Mouse (Mus musculus) liver, embryonic 13.5 days (tissue): ENCODE results near the gene Vmn1r15. TPM values are rescaled to one million over a fixed set of nuclear protein-coding genes. Genes with fewer than 3 reads are reported as not detected.

Source experiments
- ATAC-seq: fragments of 200-750 bp; cut with Nextera tagmentation; 2 replicates; pipeline ENCODE4 v1.8.0; 2017; ENCODE audit warnings: low read depth, mild to moderate bottlenecking, moderate number of reproducible peaks, moderate library complexity
- DNase-seq: peaks from one replicate; pipeline ENCODE4 v3.0.0; 2022
- H3K27ac ChIP-seq: fragments of 300-500 bp; sonication (generic); 2 replicates; pipeline ENCODE4 v1.5.1; 2015; ENCODE audit warnings: moderate library complexity, mild to moderate bottlenecking, inconsistent platforms
- H3K27me3 ChIP-seq: fragments of 300-500 bp; sonication (generic); 2 replicates; pipeline ENCODE4 v1.6.1; 2015; ENCODE audit warnings: mild to moderate bottlenecking, inconsistent platforms
- H3K36me3 ChIP-seq: fragments of 300-500 bp; sonication (generic); 2 replicates; pipeline ENCODE4 v1.6.1; 2015; ENCODE audit warnings: mild to moderate bottlenecking, inconsistent platforms
- H3K4me1 ChIP-seq: fragments of 300-500 bp; sonication (generic); replicated peaks from 2 replicates; pipeline ENCODE4 v1.6.1; 2015; ENCODE audit warnings: inconsistent platforms
- H3K4me2 ChIP-seq: fragments of 300-500 bp; sonication (generic); 2 replicates; pipeline ENCODE4 v1.6.1; 2015; ENCODE audit warnings: inconsistent platforms, mild to moderate bottlenecking, moderate library complexity
- H3K4me3 ChIP-seq: fragments of 300-500 bp; sonication (generic); replicated peaks from 2 replicates; pipeline ENCODE4 v1.5.1; 2015; ENCODE audit warnings: mild to moderate bottlenecking, inconsistent platforms
- H3K9ac ChIP-seq: fragments of 300-500 bp; sonication (generic); 2 replicates; pipeline ENCODE4 v1.6.1; 2015; ENCODE audit warnings: mild to moderate bottlenecking, inconsistent platforms
- H3K9me3 ChIP-seq: fragments of 300-500 bp; sonication (generic); replicated peaks from 2 replicates; pipeline ENCODE4 v1.6.1; 2016; ENCODE audit warnings: inconsistent platforms
- WGBS: fragments of 180-500 bp; shearing (Covaris S2); methylation state at CpG from one replicate; pipeline ENCODE4 v1.1.7; 2015; ENCODE audit not compliant: insufficient replicate concordance; 5-methylcytosine and 5-hydroxymethylcytosine counted together
- polyA plus RNA-seq: library from polyadenylated mRNA; unstranded; fragments of >200 nt; fragmentation: Nextera tagmentation; extraction: Ambion mirVana; gene quantifications from 2 replicates; pipeline ENCODE4 v1.2.1, GENCODE M21; 2015

Gene Vmn1r15
- not detected in 2 replicates for polyA plus RNA-seq

GRCm38 (mm10) chr6:57257652-57258051 lies at the start of gene Vmn1r15:
Gene Vmn1r15, plus strand, starts transcription at chr6:57257952.
- no peak within 1 kb of the TSS for H3K9ac ChIP-seq
- H3K9me3 ChIP-seq = no peaks in the 10 kb centered on the region
- 34% methylated on average over 1 of the region's 1 CpGs for WGBS
- no peak within 1 kb of the TSS for H3K4me3 ChIP-seq
- H3K4me1 ChIP-seq = no peaks in the 10 kb centered on the region
- H3K4me2 ChIP-seq = no peak within 1 kb of the TSS
- no peak for ATAC-seq
- DNase-seq = no peak
- H3K36me3 ChIP-seq = no peaks in the 10 kb centered on the region
- no peak within 1 kb of the TSS for H3K27ac ChIP-seq
- no peaks in the 10 kb centered on the region for H3K27me3 ChIP-seq

GRCm38 (mm10) chr6:57231386-57231785 lies 26.4 kb upstream of the Vmn1r15 start, which contains the start of gene Vmn1r14:
Gene Vmn1r14, plus strand, starts transcription at chr6:57231686.
- no peak within 1 kb of the TSS for H3K27ac ChIP-seq
- WGBS = 78% methylated on average over 3 of the region's 3 CpGs

GRCm38 (mm10) chr6:57260990-57261389 lies 3.2 kb downstream of the Vmn1r15 start:
- no peak overlapping the region for H3K4me2 ChIP-seq
- no peak for ATAC-seq
- no peak overlapping the region for H3K4me3 ChIP-seq
- H3K27ac ChIP-seq = no peak overlapping the region
- WGBS = 56% methylated on average over 2 of the region's 2 CpGs
- H3K9me3 ChIP-seq = no peaks in the 10 kb centered on the region
- H3K4me1 ChIP-seq = no peaks in the 10 kb centered on the region
- no peak for DNase-seq
- H3K9ac ChIP-seq = no peak overlapping the region
- H3K27me3 ChIP-seq = no peaks in the 10 kb centered on the region
- no peaks in the 10 kb centered on the region for H3K36me3 ChIP-seq

More at GRCm38 (mm10) chr6:57231386-57231785, 26.4 kb upstream of the Vmn1r15 start, which contains the start of gene Vmn1r14:
- no peaks in the 10 kb centered on the region for H3K4me1 ChIP-seq
- H3K4me3 ChIP-seq = no peak within 1 kb of the TSS
- no peaks in the 10 kb centered on the region for H3K36me3 ChIP-seq
- ATAC-seq = no peak
- H3K4me2 ChIP-seq = no peak within 1 kb of the TSS
- H3K27me3 ChIP-seq = no peaks in the 10 kb centered on the region
- DNase-seq = no peak
- H3K9ac ChIP-seq = no peak within 1 kb of the TSS
- no peaks in the 10 kb centered on the region for H3K9me3 ChIP-seq

GRCm38 (mm10) chr6:57271881-57272280 lies 14.1 kb downstream of the Vmn1r15 start:
- H3K4me3 ChIP-seq = no peak overlapping the region
- no peak for ATAC-seq
- H3K27me3 ChIP-seq = no peaks in the 10 kb centered on the region
- no peak overlapping the region for H3K9ac ChIP-seq
- DNase-seq = no peak
- no peaks in the 10 kb centered on the region for H3K9me3 ChIP-seq
- H3K36me3 ChIP-seq = no peaks in the 10 kb centered on the region
- H3K4me1 ChIP-seq = no peaks in the 10 kb centered on the region
- H3K27ac ChIP-seq = no peak overlapping the region
- no peak overlapping the region for H3K4me2 ChIP-seq
- 50% methylated on average over 3 of the region's 3 CpGs for WGBS

- Histone ChIP-seq H3K27ac (no peak overlapping the region), H3K4me2 (no peak overlapping the region), H3K36me3 (no peaks in the 10 kb centered on the region), H3K9ac (no peak overlapping the region), H3K4me1 (no peaks in the 10 kb centered on the region), H3K9me3 (no peaks in the 10 kb centered on the region), H3K4me3 (no peak overlapping the region), H3K27me3 (no peaks in the 10 kb centered on the region)
- DNase-seq = no peak
- ATAC-seq = no peak
Observed at GRCm38 (mm10) chr6:57272517-57272916, 14.8 kb downstream of the Vmn1r15 start.

GRCm38 (mm10) chr6:57278952-57279351 lies 21.2 kb downstream of the Vmn1r15 start:
- no peak overlapping the region for H3K9ac ChIP-seq
- no peaks in the 10 kb centered on the region for H3K9me3 ChIP-seq
- ATAC-seq (no peak), DNase-seq (no peak)
- H3K36me3 ChIP-seq = no peaks in the 10 kb centered on the region
- no peak overlapping the region for H3K4me3 ChIP-seq
- no peak overlapping the region for H3K4me2 ChIP-seq
- H3K4me1 ChIP-seq = no peaks in the 10 kb centered on the region
- H3K27ac ChIP-seq = no peak overlapping the region
- no peaks in the 10 kb centered on the region for H3K27me3 ChIP-seq

Other genes starting within 250 kb of the Vmn1r15 start
- not detected in 2 replicates for gene Vmn1r7, start 232.6 kb upstream of the Vmn1r15 start, polyA plus RNA-seq
- not detected in 2 replicates for gene Vmn1r8, start 225.7 kb upstream of the Vmn1r15 start, polyA plus RNA-seq
- not detected in 2 replicates for gene Vmn1r9, start 191.2 kb upstream of the Vmn1r15 start, polyA plus RNA-seq
- not detected in 2 replicates for gene Vmn1r10, start 148.5 kb upstream of the Vmn1r15 start, polyA plus RNA-seq
- not detected in 2 replicates for gene Vmn1r11, start 124.5 kb upstream of the Vmn1r15 start, polyA plus RNA-seq
- not detected in 2 replicates for gene Vmn1r12, start 101.0 kb upstream of the Vmn1r15 start, polyA plus RNA-seq
- not detected in 2 replicates for gene Vmn1r13, start 54.7 kb upstream of the Vmn1r15 start, polyA plus RNA-seq
- not detected in 2 replicates for gene Vmn1r14, start 26.3 kb upstream of the Vmn1r15 start, polyA plus RNA-seq
- gene Vmn1r16, start 71.5 kb downstream of the Vmn1r15 start, polyA plus RNA-seq = not detected in 2 replicates
- not detected in 2 replicates for gene Vmn1r17, start 105.8 kb downstream of the Vmn1r15 start, polyA plus RNA-seq
- not detected in 2 replicates for gene Vmn1r18, start 137.8 kb downstream of the Vmn1r15 start, polyA plus RNA-seq
- gene Vmn1r19, start 145.8 kb downstream of the Vmn1r15 start, polyA plus RNA-seq = not detected in 2 replicates
- gene Vmn1r20, start 171.0 kb downstream of the Vmn1r15 start, polyA plus RNA-seq = not detected in 2 replicates